Mouse (Mus musculus) urinary bladder, postnatal 14 days (tissue): ENCODE measurements around the gene Disp1.

ENCODE experiments used
- DNase-seq: peaks from one replicate; pipeline ENCODE4 v3.0.0; 2021; ENCODE audit warnings: low spot score

Gene Disp1

DNA sequence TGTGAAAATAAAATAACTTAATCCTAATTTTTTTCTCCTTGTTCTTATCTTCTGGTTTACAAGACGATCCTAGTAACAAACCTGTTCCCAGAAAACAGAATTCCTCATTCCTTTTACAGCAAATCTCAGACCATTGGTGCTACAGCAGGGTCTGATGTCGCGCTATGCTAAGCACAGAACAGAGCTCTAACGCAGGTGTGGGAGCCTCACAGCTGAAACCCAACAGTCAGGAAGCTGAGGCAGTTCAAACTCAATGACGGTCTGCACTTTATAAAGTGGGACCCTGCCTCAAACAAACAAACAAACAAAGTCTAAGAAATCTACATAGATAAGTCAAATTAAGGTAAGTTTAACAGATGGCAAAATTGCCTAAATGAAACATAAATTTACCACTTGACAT, 20.4 kb downstream of the Disp1 start:
- DNase-seq = no peak

DNA sequence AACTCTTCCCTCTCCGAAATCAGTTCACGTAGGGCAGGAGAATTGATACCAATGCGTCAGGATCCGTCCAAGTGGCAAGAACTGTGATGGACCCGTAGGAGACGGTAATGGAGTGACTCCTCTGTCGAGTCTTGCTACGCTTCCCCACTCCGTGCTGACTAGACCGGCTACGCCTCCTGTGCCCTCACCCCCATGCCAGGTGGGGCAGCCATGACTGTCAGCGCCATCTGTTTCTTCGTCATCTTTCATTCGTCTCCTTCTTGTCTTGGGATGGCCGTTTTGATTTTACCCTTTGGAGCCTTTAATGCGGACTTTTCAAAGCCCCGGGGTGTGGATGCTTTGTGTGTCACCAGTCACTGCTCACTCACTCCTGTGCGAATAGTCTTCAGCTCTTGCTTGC, 26.6 kb downstream of the Disp1 start:
- no peak for DNase-seq

DNA sequence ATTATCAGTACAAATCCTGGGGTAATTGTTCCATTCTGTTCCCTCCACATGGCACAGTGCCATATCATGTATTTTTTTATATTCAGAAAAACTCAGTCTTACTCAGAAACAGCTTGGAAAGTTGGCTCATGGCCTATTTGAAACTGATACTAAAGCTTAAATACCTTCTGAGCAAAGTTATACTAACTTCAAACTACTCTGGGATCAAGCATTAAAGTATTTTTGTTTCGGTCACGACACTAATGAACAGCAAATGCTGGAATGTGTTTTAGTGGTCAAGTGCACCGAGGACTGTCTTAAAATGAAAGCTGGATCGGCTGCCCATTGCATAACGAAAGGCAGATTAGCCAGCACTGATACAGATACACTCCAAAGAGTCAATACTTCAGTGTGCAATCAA, 27.2 kb downstream of the Disp1 start:
- no peak for DNase-seq

DNA sequence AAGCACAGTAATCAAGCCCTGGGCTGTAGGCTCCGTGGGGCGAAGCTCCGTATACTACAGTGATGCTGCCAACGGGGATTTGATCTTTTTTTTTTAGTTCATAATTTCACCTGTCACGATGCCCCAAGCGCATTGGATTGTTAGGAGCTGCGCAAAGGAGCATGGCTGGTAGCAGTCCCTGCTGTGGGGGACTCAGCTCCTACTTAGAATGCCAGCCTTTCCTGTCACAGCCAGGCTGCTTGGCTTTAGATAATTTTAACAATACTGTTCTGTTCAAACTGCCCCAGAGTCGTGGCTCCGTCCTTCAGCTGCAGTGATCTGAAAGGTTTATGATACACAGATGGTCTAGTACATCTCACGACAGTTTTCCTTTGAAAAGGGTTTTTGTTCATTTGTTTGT, 29.9 kb downstream of the Disp1 start:
- DNase-seq = no peak

DNA sequence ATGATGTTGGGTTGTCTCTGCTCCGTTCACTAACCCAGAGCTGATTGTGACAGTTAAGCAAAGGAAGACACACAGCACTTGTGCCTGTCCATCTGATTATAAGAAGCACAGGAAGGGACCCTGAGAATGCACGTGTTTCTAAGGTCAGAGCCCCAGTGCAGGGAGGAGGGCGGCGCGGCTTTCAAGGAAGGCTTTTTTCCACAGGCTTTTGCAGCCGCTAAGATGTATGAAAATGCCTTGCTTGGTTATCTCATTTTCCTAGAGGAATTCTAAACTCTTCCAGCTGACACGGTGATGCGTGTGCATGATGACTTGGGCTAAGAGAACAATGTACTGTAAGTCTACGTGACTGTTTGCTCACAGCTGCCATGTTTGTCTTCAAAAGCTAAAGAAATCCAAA, 30.9 kb downstream of the Disp1 start:
- DNase-seq = no peak

DNA sequence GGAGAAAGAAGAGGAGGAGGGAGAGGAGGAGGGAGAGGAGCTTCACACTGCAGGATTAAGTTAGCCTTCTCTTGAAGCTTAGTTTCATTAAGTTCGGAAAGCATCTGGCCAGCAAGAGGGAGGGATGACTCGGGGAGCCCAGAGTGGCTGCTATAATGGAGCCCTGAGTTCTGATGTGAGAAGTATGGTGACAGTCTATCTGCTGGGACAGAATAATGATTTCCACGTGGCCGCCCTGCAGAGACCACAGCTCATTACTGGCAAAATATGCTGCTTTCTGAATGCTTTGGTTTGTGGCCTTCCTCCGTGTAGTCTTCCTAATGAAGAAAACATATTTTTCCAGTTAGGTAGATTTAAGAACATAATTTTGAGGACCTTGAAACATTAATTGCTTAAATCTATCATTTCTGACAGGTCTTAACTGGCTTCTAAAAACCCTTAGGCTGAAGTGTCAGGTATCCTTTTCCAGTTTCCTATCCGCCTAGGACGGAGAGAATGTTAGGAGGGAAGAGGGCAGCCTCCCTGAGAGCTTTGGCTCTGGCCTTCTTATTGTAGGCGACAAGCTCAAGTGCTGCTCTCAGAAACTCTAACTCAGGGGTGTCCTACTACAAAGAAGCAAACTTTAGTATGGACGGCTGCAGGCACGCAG, 32.2 kb downstream of the Disp1 start:
- no peak for DNase-seq

DNA sequence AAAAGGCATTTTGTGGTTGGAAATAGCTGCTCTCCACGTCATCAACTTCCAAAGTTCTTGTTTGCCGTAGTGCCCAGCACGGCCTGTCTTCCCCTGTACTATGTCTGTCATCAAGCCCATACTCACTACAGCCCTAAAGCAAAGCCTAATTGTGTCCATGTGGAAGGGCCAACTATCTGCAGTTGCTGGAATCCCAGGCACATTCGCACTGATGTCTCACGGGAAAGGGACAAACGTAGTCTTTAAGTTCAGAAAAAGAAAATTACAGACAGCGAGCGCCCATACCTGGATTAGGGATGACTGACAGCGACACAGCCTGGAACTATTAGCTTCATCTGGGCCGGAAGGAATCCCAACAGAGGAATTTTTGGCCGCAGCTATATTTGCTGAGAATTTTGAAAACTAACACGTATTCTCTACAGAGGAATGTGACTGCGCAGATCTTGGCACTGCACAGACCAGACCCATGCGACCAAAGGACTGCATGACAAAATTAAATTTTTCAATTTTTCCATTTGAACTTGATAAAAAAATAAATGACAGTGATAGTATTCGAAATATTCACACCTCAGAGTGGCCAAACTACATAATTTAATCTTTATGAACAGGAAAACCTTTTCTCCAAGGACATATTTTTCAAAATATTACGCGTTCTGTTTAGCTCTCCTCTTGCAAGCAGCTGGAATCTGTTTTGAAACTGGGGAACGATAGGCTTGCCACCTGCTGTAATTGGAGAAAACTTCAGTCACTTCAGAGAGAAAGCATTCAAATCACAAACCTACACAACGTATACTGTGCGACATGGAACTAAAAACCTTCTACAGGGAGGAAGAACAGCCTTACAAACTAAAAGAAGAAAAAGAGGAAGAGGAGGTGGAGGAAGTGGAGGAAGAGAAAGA, 33.0 kb downstream of the Disp1 start:
- DNase-seq = no peak

DNA sequence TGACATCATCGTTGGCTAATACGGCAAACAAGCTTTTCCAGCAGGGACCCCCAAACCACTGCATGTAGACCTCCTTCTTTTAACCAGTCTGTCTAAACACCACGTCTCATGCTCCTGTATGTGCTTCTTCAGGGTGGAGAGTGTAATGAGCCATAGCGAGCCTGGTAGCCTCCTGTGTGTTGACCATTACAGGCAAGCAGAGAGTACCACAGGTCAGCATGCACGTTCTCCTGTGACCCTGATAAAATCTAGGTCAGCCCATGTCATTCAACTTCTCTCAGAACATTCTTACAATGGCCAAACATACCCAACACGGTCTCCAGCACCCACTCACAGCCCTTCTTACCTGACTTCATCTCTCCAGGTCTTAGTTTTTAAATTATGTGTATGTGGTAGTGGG, 35.8 kb downstream of the Disp1 start:
- no peak for DNase-seq

DNA sequence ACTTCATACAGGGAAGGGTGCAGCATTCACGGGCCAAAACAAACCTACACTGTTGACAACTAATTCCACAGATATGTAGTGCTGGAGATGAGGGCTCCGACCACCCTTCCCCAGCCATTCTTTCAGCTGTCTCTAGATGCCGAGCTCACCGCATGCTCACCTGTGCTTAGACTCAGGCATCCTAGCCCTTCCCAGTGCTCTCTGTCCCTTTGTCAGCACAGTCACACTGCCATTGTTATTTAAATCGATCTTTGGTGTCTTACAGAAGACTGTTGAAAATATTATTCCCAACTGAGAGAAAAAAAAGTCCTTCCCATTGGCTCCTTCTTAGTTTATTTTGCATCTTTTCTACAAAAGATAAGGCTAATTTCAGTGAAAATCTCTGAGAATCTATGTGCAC, 36.6 kb downstream of the Disp1 start:
- DNase-seq = no peak

DNA sequence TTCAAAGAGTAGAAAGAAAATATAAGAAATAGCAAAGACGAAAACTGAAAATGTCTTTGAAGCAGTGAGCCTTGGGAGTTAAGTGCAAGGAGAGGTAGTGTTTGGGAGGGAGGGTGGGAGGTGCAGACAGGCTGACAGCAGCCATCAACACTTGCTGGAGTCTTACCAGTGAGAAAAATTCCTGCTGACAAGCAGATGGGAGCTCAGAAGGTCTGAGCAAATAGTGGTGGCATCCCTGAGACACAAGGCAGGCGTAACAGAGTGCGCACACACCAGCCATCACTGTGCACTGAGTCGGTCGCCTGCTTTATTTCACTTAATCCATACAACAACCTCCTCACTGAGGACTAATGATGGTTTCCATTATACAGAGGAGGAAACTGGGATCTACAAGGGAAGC, 37.8 kb downstream of the Disp1 start:
- no peak for DNase-seq

DNA sequence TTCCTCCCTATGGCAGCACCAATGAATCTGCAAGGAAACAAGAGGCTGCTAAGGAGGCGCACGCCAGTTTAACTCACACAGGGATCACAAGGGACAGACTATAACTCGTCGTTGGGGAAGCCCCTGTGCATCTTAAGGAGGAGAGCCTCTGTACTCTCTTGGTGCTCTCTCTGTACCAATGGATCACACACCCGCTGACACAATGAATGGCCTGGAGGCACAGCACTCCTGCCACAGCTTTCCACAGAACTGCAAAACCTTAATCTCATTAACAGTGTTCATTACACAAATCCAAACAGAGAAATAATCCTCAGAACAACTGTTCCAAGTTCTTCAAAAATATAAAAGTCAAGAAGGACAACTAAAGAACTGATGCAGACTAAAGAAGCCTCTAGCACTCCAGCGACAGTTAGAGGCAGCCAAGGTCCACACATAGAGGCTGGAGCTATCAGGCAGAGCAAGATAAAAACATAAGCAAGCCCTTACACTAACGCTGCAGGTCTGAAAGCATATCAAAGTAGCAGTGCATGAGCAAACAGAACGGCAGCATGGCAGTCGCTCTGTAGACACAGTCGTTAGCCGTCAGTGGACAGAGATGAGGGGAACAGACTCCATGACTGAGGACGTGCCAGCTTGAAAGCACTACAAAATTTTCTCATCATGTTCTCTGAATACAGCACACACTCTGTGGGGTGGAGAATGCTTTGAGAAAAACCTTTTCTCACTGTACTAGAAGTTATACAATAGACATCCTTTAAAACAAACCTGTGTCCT, 38.5 kb downstream of the Disp1 start:
- DNase-seq = no peak

DNA sequence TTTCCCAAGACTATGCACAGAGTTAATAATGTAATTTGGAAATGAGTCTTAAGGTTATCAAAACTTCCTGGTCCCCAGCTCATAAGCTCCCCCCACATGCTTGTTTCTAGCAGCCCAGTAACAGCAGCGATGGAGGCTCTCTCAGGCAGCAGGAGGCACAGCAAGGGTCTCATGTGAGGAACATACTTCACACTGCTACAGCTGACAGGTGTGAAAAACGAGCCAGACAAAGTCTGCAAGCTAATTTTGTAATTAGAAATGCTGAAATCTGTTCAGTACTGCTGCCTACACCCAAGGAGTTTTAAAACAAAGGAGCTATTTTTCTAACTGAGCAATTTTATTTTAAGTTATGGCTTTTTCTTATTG, 40.3 kb downstream of the Disp1 start:
- no peak for DNase-seq

DNA sequence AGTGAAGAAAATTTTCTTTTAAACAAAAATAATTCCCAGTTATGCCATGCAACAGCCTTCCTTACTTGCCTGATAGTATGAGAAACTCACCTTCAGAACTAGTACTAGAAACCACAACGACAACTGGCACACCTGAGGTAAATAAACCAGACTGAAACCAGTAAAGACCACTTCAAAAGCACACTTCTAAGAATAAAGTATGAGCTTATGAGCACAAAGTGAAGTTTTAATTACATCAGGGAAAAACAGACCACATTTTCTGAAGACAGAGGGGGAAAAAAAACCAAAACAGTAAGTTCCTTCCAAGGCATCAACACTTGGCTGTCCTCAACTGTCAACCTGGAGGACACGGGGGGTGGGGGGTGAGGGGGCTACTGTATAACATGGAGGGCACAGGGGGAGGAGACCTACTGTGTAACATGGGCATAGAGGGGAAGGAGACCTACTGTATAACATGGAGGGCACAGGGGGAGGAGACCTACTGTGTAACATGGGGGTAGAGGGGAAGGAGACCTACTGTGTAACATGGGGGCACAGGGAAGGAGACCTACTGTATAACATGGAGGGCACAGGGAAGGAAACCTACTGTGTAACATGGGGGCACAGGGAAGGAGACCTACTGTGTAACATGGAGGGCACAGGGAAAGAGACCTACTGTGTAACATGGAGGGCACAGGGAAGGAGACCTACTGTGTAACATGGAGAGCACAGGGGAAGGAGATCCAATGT, 40.9 kb downstream of the Disp1 start:
- DNase-seq = no peak

DNA sequence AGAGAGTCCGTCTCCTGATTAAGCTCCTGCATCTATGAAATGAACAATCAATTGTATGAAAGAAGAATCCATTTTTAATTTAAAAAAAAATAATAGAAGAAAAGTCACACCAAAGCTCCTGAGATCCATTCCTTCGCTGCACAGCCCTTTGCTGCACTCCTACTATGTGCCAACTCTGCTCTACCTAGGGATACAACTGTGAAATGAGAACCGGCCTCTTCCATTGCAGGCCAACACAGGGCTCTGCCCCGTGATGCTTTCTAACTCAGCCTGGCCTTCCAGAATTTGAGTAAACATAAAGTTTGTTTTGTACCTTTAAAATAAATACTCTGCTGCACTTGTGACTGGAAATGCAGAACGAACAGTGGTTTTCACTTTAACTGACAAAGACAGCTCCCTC, 42.0 kb downstream of the Disp1 start:
- no peak for DNase-seq

DNA sequence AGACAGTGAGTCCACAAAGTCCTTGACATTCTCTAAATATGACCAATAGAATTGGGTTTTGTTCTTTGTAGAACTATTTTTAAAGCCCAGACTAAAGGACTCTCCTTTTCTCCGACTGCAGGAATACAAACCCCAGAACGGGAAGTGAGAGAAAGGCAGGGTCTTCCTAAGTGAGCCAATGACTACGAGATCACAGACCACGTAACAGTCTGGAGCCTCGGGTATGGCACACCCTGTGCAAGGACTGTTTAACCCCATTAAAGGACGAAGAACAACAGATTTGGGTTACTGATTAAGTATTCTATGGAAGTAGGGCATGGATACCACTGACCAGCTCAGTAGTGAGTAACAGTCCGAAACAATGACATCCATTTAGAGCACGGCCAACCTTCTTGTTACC, 46.1 kb downstream of the Disp1 start:
- no peak for DNase-seq

DNA sequence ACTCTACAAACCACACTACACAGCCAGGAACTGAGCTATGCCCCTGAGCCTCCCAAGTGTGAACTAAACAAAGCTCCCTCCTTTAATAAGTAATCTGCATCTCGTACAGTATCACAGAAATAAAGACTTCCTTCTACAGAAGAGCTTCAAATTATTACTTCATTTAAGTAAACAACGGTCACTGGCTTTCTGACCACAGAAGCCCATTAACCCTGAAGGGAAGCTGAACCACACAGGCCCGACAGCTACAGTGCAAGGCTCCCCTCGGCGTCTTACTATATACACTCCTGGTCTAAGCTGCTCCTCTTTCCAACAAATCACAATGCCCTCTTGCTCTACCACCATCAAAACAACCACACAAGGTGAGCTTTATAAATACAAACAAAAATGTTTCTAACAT, 50.2 kb downstream of the Disp1 start:
- DNase-seq = no peak

DNA sequence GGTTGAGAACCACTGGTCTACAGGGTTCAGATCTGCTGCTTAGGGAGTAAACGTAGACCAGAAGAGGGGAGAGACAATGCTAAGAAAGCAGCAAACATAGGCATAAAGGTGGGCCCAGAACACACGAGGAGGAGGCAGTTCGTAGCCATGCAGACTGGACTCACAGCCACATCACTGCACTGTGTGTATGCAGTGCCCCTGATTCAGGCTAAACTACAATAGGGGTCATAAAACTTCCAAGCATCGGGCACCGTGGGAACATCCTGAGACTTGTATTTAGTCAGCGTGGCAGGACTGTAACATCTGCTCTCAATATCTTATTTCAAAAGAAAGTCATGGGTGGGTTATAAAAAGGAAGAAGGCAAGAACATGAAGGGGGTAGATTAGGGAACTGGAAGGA, 52.9 kb downstream of the Disp1 start:
- DNase-seq = no peak

DNA sequence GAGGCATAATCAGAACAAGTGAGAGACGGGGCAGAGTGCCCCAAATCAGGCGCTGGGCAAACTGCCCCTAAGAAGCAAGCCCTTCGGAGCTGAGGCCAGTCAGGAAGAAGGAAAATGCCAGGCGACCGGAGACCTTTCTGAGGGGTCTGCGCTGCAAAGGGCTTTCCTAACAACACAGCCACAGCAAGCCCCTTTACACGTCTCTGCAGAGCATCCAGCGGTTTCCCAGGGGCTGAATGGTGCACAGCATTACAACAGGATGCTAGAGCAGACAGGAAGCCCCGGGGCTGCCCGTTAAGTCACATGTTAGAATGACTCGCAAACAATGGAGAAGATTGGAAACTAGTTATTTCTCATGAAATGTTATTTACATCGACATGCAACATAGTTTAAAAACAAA, 53.5 kb downstream of the Disp1 start:
- DNase-seq = no peak

DNA sequence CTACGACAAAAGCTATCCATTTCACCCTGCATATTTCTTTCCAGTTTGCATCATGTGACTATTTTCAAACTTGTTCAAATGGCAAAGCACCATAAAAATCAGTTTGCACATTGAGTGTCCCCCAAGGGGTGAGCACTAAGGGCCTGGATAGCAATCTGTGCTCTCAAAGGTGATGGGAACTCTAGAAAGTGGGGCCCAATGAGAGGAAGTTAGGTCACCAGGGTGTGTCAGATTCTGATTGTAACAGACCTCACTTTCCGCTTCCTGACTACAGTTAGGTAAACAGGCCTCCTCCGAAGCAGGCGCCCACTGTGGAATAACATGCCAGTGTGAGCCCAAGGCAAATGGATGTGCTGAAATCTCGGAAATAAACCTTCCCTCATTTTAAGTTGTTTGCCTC, 54.6 kb downstream of the Disp1 start:
- DNase-seq = no peak

DNA sequence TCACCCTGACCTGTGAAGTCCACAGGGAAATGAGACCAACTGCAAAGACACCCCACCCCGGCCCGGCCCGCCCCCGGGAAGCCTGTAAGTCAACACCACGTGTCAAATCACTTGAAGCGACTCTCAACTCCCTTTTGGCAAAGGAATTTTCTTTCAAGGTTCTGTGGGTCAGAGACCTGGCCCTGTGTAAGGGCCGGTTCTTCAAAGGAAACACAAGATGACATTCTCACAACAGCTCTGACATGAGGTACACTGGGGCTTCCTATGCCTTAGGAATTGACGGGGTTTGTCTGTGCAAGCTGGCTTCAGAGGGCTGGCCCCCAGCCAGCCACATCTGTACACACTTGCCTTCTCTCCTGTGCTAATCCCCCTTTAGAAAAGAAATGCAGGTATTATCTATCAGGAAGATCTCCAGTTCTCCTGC, 56.7 kb downstream of the Disp1 start:
- no peak for DNase-seq

DNA sequence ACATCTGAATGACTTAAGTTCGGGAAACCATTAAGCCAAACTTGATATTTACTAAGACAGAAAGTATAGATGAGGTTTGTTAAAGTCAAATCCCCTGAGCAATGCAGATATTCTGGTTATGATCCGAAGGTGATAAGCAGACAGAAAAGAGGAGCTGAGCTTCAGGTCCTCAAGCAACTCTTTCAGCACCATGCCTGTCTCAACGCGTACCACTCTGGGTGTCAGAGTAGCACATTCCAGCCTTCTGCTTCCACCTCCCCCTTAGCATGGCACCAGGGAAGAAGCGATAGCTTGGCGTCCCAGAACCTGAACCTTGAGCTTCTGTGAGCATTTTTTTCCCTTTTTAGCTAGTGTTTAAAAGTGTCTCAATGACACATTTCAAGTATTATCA, 57.1 kb downstream of the Disp1 start:
- DNase-seq = no peak

DNA sequence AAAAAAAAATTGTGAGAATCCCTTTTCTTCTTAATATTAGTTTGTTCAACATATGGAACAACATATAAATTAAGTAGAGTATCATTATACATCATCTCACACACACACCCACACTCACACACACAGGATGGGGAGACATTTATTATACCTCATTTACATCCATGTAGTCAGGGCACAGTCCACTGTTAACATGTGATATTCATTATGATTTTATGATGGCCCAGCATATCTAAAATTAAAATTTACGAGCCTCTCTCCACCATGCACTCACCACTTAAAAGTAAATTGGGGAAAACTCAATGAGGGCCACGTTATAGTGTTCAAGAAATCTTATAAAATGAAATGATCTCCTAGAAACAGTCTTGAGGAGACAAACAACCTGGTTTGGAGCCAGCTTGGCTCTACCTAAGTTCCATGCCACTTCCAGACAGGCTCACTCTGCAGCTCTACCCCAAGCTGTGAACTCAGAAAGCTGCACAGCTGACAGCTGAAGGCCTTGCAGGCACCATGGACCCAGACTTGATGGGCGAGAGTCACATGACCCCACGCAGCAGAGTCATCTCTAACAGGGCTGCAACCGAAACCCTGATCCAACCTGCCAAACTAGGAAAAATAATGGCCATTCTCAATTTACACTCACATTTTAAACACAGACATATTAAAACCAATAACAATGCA, 57.7 kb downstream of the Disp1 start:
- DNase-seq = no peak
